Mouse (Mus musculus): ENCODE data around the gene Gm20388. TPM values are rescaled to one million over a fixed set of nuclear protein-coding genes. Genes with fewer than 3 reads are reported as not detected.

Gene Gm20388
- polyA plus RNA-seq, 1 experiment from 2014 or later, result not detected

DNA sequence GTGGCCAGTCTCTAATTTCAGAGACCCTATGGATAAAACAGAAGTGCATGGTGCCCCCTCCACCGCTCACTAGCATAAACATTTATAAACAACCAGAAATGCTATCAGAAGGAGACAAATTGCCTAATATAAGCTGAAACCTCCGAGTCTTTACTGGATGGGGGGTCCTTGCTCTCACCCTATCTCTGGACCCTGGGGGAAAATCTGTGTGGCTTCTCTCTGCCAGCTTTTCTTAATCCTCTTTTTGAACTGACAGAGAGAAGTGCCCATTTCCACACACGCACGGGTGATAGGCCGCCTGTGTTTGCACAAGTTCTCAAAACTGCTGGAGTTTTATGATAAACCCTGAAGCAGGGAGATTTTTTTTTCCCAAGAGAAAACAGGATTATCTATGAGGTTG is 3744.1 kb downstream of the Gm20388 start:
- H3K9ac ChIP-seq, result peak overlapping the region; percentile 90
- peaks cover 22% of the 10 kb centered on the region for H3K4me1 ChIP-seq
- no peaks in the 10 kb centered on the region for H3K9me3 ChIP-seq
- H3K4me2 ChIP-seq, result peak overlapping the region; percentile 70
- 9% methylated on average over 5 of the region's 5 CpGs for WGBS
- no peaks in the 10 kb centered on the region for H3K27me3 ChIP-seq
- 0 out of 2 replicates have a peak overlapping the region, but pooled peaks have one; percentile 16 for H3K27ac ChIP-seq
- H3K36me3 ChIP-seq, result peaks cover 30% of the 10 kb centered on the region
- H3K4me3 ChIP-seq, result peak overlapping the region; percentile 83
- no peak for ATAC-seq (ENCODE audit: insufficient number of reproducible peaks, insufficient read depth, low FRiP score, low TSS enrichment, low read depth)

- H3K27ac ChIP-seq, result 0 out of 2 replicates have a peak overlapping the region, but pooled peaks have one; percentile 16
These were observed 3744.7 kb downstream of the Gm20388 start for GRCm38 (mm10) chr8:123655351-123655779.

GRCm38 (mm10) chr8:123657826-123658225 is 3747.2 kb downstream of the Gm20388 start:
- ATAC-seq (ENCODE audit: insufficient number of reproducible peaks, insufficient read depth, low FRiP score, low TSS enrichment, low read depth), result no peak
- WGBS, result 94% methylated on average over 8 of the region's 8 CpGs
- H3K4me1 ChIP-seq, result peaks cover 21% of the 10 kb centered on the region

More at GRCm38 (mm10) chr8:123655351-123655779, 3744.7 kb downstream of the Gm20388 start:
- no peaks in the 10 kb centered on the region for H3K27me3 ChIP-seq
- WGBS, result 6% methylated on average over 8 of the region's 8 CpGs
- no peaks in the 10 kb centered on the region for H3K9me3 ChIP-seq
- peak overlapping the region; percentile 70 for H3K4me2 ChIP-seq
- H3K4me3 ChIP-seq, result peak overlapping the region; percentile 83
- H3K9ac ChIP-seq, result peak overlapping the region; percentile 90
- peaks cover 30% of the 10 kb centered on the region for H3K36me3 ChIP-seq
- H3K4me1 ChIP-seq, result peaks cover 22% of the 10 kb centered on the region
- no peak for ATAC-seq (ENCODE audit: insufficient number of reproducible peaks, insufficient read depth, low FRiP score, low TSS enrichment, low read depth)

GRCm38 (mm10) chr8:123659469-123660057 is 3748.9 kb downstream of the Gm20388 start:
- 81% methylated on average over 10 of the region's 10 CpGs for WGBS
- peaks cover 64% of the 10 kb centered on the region for H3K36me3 ChIP-seq
- ATAC-seq (ENCODE audit: insufficient number of reproducible peaks, insufficient read depth, low FRiP score, low TSS enrichment, low read depth), result no peak

More at GRCm38 (mm10) chr8:123657826-123658225, 3747.2 kb downstream of the Gm20388 start:
- peaks cover 49% of the 10 kb centered on the region for H3K36me3 ChIP-seq
- no peak overlapping the region for H3K4me2 ChIP-seq
- no peak overlapping the region for H3K9ac ChIP-seq
- H3K27me3 ChIP-seq, result no peaks in the 10 kb centered on the region
- no peak overlapping the region for H3K4me3 ChIP-seq
- no peak overlapping the region for H3K27ac ChIP-seq
- H3K9me3 ChIP-seq, result no peaks in the 10 kb centered on the region

GRCm38 (mm10) chr8:123661515-123661914 is 3750.9 kb downstream of the Gm20388 start:
- ATAC-seq (ENCODE audit: insufficient number of reproducible peaks, insufficient read depth, low FRiP score, low TSS enrichment, low read depth), result no peak
- Histone ChIP-seq H3K36me3 (peaks cover 57% of the 10 kb centered on the region), H3K9ac (no peak overlapping the region)

More at GRCm38 (mm10) chr8:123659469-123660057, 3748.9 kb downstream of the Gm20388 start:
- H3K4me1 ChIP-seq, result peaks cover 16% of the 10 kb centered on the region
- H3K4me2 ChIP-seq, result no peak overlapping the region
- H3K9me3 ChIP-seq, result no peaks in the 10 kb centered on the region
- no peak overlapping the region for H3K9ac ChIP-seq
- no peak overlapping the region for H3K4me3 ChIP-seq
- H3K27me3 ChIP-seq, result no peaks in the 10 kb centered on the region
- no peak overlapping the region for H3K27ac ChIP-seq

DNA sequence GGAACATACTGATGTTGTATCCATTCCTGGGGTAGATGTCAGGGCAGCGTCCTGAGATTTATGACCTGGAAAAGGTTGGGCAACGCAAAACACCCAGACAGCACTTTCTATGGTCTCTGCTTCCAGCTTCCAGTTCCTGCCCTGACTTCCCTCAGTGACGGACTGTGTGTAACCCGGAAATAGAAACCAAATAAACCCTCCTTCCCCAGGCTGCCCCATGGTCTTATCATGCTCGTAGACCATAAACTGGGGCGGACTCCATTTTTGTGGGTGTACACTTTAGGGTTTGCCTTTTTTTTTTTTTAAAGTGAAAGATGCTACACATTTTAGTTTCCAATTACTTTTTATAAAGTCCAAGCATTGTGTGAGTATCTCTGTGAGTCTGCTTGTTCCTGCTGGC is 3754.9 kb downstream of the Gm20388 start:
- 86% methylated on average over 6 of the region's 6 CpGs for WGBS

More at GRCm38 (mm10) chr8:123661515-123661914, 3750.9 kb downstream of the Gm20388 start:
- H3K4me2 ChIP-seq, result no peak overlapping the region
- 94% methylated on average over 11 of the region's 11 CpGs for whole genome bisulfite sequencing
- H3K27ac ChIP-seq, result no peak overlapping the region
- H3K4me3 ChIP-seq, result no peak overlapping the region
- H3K9me3 ChIP-seq, result no peaks in the 10 kb centered on the region
- no peaks in the 10 kb centered on the region for H3K27me3 ChIP-seq
- H3K4me1 ChIP-seq, result no peaks in the 10 kb centered on the region

GRCm38 (mm10) chr8:123666832-123667231 is 3756.2 kb downstream of the Gm20388 start:
- 89% methylated on average over 1 of the region's 1 CpGs for WGBS
- ATAC-seq (ENCODE audit: insufficient number of reproducible peaks, insufficient read depth, low FRiP score, low TSS enrichment, low read depth), result no peak
- H3K4me2 ChIP-seq, result no peak overlapping the region

More for the DNA sequence above, 3754.9 kb downstream of the Gm20388 start:
- H3K27me3 ChIP-seq, result no peaks in the 10 kb centered on the region
- no peaks in the 10 kb centered on the region for H3K9me3 ChIP-seq
- H3K4me2 ChIP-seq, result no peak overlapping the region
- ATAC-seq (ENCODE audit: insufficient number of reproducible peaks, insufficient read depth, low FRiP score, low TSS enrichment, low read depth), result no peak
- no peak overlapping the region for H3K4me3 ChIP-seq
- H3K4me1 ChIP-seq, result peaks cover 3% of the 10 kb centered on the region; the same call in 1 of the 2 replicates
- no peak overlapping the region for H3K9ac ChIP-seq
- no peak overlapping the region for H3K27ac ChIP-seq
- H3K36me3 ChIP-seq, result peaks cover 34% of the 10 kb centered on the region

DNA sequence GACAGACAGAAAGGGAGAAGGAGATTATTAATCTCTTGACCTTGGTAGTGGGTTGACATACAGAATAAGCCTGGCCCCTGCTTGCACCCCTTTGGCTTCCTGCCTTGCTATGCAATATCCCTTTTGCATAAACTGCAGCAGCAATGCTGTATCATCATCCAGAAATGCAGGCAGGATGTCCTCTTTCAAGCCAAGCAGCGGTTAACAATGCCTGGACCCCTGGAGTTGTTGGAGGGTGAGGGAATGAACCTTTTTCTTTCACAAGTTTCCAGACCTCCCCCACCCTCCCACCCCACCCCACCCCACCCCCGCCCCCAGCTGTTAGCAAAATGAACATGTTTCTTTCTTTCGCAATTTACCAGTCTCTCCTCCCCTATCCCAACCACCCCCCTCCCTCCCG is 3758.0 kb downstream of the Gm20388 start:
- Histone ChIP-seq H3K27me3 (no peaks in the 10 kb centered on the region), H3K9ac (0 out of 2 replicates have a peak overlapping the region, but pooled peaks have one; percentile 32), H3K4me3 (no peak overlapping the region), H3K36me3 (peaks cover 9% of the 10 kb centered on the region), H3K9me3 (no peaks in the 10 kb centered on the region), H3K4me1 (peaks cover 11% of the 10 kb centered on the region), H3K27ac (no peak overlapping the region), H3K4me2 (no peak overlapping the region)
- 52% methylated on average over 4 of the region's 4 CpGs for WGBS
- ATAC-seq (ENCODE audit: insufficient number of reproducible peaks, insufficient read depth, low FRiP score, low TSS enrichment, low read depth), result no peak

More at GRCm38 (mm10) chr8:123666832-123667231, 3756.2 kb downstream of the Gm20388 start:
- Histone ChIP-seq H3K27ac (no peak overlapping the region), H3K4me3 (no peak overlapping the region), H3K9ac (no peak overlapping the region), H3K9me3 (no peaks in the 10 kb centered on the region), H3K4me1 (peaks cover 3% of the 10 kb centered on the region; the same call in 1 of the 2 replicates), H3K27me3 (no peaks in the 10 kb centered on the region), H3K36me3 (peaks cover 22% of the 10 kb centered on the region)

- Histone ChIP-seq H3K27ac (no peak overlapping the region), H3K9ac (no peak overlapping the region), H3K4me2 (no peak overlapping the region), H3K27me3 (no peaks in the 10 kb centered on the region), H3K9me3 (no peaks in the 10 kb centered on the region), H3K4me3 (no peak overlapping the region), H3K4me1 (peaks cover 19% of the 10 kb centered on the region), H3K36me3 (no peaks in the 10 kb centered on the region)
- 67% methylated on average over 7 of the region's 7 CpGs for WGBS
- no peak for ATAC-seq (ENCODE audit: insufficient number of reproducible peaks, insufficient read depth, low FRiP score, low TSS enrichment, low read depth)
These were observed 3760.1 kb downstream of the Gm20388 start for GRCm38 (mm10) chr8:123670766-123671165.

GRCm38 (mm10) chr8:123671454-123671853 is 3760.8 kb downstream of the Gm20388 start:
- Histone ChIP-seq H3K36me3 (no peaks in the 10 kb centered on the region), H3K27ac (no peak overlapping the region), H3K27me3 (no peaks in the 10 kb centered on the region), H3K4me2 (no peak overlapping the region), H3K4me3 (no peak overlapping the region), H3K9ac (no peak overlapping the region), H3K4me1 (peaks cover 20% of the 10 kb centered on the region), H3K9me3 (no peaks in the 10 kb centered on the region)
- WGBS, result 50% methylated on average over 7 of the region's 7 CpGs
- no peak for ATAC-seq (ENCODE audit: insufficient number of reproducible peaks, insufficient read depth, low FRiP score, low TSS enrichment, low read depth)

- no peaks in the 10 kb centered on the region for H3K27me3 ChIP-seq
- no peaks in the 10 kb centered on the region for H3K9me3 ChIP-seq
- WGBS, result 57% methylated on average over 6 of the region's 6 CpGs
- H3K4me1 ChIP-seq, result peaks cover 20% of the 10 kb centered on the region
- no peak overlapping the region for H3K9ac ChIP-seq
- no peak overlapping the region for H3K4me3 ChIP-seq
- ATAC-seq (ENCODE audit: insufficient number of reproducible peaks, insufficient read depth, low FRiP score, low TSS enrichment, low read depth), result no peak
- no peak overlapping the region for H3K4me2 ChIP-seq
- H3K36me3 ChIP-seq, result no peaks in the 10 kb centered on the region
- no peak overlapping the region for H3K27ac ChIP-seq
These were observed 3762.0 kb downstream of the Gm20388 start for GRCm38 (mm10) chr8:123672648-123673047.

DNA sequence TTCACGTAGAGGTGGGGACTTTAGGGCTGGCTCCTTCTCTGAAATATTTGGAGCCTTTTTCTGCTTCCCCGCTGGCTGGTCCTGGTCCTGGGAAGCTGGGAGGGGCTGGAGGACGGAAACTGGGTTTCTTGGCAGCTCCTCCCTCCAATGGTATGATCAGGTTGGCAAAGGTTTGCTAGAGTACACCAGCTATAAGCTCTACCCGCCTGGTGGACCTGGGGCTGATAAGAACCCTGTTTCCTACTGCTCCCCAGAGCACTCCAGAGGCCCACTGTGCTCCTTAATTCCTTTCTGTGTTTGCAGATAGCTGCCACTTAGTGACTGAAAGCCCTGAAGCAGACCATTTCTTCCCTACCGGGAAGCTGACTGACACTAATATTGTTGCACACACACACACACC is 3765.0 kb downstream of the Gm20388 start:
- Histone ChIP-seq H3K36me3 (no peaks in the 10 kb centered on the region), H3K9me3 (no peaks in the 10 kb centered on the region), H3K27ac (no peak overlapping the region; the same call in 1 of the 2 replicates), H3K4me2 (no peak overlapping the region), H3K9ac (0 out of 2 replicates have a peak overlapping the region, but pooled peaks have one; percentile 36), H3K27me3 (no peaks in the 10 kb centered on the region), H3K4me1 (peaks cover 17% of the 10 kb centered on the region), H3K4me3 (no peak overlapping the region)
- no peak for ATAC-seq (ENCODE audit: insufficient number of reproducible peaks, insufficient read depth, low FRiP score, low TSS enrichment, low read depth)
- 27% methylated on average over 5 of the region's 5 CpGs for WGBS
